Mouse (Mus musculus): ENCODE data around the gene Grb10.

The Grb10 gene

DNA sequence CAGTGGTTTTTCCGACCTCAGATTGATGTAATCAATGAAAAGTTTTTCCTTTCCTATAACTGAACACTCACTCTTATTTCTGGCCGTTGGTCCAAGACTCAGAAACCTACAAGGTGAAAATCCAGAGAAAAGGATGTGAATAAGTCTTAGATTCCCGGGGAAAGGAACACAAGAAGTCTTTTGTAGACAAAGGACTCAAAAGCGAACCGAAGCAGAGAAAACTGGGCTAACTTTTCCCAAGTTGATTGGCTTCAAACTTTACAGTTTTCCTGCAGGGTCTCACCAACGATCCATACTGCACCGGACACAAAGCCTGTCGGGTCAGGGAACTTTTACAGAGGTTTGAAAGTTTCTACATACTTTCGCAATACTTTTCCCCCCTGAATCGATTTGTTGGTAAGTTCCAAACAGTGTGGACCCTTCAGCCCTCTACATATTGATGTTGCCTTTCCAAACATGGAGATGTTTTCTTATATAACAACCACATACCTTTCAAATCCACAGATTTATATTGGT lies at the start of gene Grb10:
Gene Grb10, minus strand, starts transcription at position 214 of the 516 bp plus-strand sequence.
- DNase-seq (ENCODE audit: low spot score) = no peak

DNA sequence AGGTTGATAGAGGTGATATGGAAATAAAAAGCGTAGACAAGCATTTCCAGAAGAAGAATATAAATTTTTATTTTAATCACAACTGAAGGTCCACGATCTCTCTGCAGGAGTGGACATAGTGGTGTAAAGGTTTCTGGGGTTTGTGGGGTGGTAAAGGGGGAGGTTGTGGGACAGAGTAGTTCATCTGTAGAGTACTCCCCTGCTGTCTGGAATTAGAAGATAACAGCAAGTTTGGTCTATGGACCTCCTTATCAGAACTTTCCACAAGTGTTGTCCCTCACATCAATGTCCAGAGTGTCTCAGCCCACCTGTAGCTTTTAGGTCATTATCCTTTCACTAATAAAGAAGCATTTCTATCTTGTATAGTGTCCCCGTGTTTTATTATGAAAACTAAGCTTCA lies 43.2 kb upstream of the Grb10 start:
- no peak for DNase-seq (ENCODE audit: low spot score)

DNA sequence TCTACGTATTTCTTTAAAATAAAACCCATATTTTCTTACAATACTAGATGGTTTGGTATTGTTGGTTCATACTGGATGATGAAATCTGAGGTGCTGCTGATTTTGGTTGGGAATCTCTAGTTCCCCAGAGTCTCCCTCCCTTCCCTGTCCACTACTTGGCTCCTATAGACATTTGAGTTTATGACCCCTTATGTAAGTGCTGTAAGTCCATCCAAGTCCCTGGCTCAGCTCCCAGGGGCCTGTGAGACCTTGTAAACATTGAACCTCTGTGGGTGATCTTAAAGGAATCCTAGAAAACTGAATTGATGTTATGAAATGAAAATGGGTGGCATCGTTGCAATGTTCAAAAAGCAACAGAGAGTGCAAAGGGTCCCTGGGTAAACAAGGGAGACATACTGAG lies 40.7 kb upstream of the Grb10 start:
- DNase-seq (ENCODE audit: low spot score) = no peak

GRCm38 (mm10) chr11:12075449-12075848 lies 37.0 kb upstream of the Grb10 start:
- no peak for DNase-seq (ENCODE audit: low spot score)

DNA sequence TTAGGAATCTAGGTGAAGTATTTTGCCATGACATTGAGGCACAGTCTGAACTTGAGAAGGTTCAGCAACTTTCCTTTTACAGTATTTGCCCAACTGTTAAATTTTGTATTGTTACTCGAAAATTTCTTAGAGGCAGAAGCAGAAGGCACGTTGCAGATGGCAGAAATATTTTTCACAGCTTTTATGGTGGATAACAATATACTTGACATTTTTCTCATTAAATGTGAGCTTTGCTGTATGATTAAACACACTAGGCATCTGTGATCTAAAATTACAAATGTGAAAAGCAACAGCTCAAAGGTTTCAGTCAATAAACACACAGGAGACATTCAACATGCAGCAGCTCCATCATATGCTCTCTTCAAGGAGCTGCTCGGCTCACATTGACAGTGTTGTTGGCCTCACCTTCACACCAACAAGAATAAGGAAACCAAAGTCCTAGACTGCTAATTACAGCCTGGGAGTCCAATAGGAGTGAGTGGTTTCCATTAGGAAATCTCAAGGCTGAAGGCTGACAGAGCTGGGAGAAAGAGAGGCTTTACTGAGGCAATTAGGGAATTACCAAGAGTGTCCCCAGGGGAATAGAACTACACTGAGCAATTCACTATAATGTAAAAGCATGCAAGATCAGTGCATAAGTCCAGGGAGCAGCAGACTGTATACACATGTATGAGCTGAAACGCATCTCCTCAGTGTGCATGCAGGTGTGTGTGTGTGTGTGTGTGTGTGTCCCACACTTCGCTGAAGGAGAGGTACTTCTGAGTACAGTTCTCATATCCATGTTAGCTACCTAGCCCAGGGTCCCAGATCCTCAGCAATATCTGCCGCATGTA lies 35.1 kb upstream of the Grb10 start:
- DNase-seq (ENCODE audit: low spot score) = no peak

DNA sequence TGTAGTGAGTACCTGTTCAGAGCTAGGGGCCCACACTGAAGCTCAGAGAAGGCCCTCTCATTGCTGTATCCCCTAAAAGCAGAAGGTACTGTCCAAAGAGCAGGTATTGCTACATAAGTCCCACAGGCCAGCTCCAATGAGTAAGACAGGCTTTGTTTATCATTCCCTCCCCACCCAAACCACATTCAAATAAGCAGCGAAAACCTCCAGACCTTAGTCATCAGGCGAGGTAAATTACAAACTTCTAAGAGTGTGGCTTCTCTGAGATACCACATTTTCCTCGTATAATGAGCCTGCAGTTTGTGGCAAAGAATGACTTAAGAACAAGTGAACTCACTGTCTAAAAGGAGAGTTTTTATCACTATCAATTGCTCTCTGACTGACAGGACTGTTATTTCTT lies 33.8 kb upstream of the Grb10 start:
- no peak for DNase-seq (ENCODE audit: low spot score)

DNA sequence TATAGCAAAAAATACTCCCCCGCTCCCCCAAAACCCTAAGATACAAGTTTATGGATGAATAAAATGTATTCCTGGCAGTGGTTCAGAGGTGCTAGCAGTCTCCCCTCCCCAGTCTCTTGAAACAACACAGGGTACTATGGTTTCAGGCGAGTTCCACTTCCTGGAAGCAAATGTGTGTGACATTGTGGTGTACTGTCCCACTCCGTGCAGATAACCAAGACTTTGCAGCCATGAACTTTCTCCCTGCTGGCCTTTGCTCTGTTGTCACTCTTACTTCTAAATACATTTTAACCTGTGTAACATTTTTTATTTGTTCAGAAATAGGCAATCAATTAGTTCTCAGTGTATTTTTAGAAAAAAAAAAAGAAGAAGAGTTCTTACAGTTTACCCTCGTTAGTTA lies 20.5 kb upstream of the Grb10 start:
- no peak for DNase-seq (ENCODE audit: low spot score)

- no peak for DNase-seq (ENCODE audit: low spot score)
Observed at GRCm38 (mm10) chr11:12048547-12049327, 10.3 kb upstream of the Grb10 start.

GRCm38 (mm10) chr11:12048135-12048534 lies 9.7 kb upstream of the Grb10 start:
- DNase-seq (ENCODE audit: low spot score) = no peak

- no peak for DNase-seq (ENCODE audit: low spot score)
Observed at GRCm38 (mm10) chr11:12044245-12044644, 5.8 kb upstream of the Grb10 start.

- no peak for DNase-seq (ENCODE audit: low spot score)
Observed at GRCm38 (mm10) chr11:12041787-12042186, 3.3 kb upstream of the Grb10 start.

GRCm38 (mm10) chr11:12041379-12041778 lies 2.9 kb upstream of the Grb10 start:
- DNase-seq (ENCODE audit: low spot score) = no peak

DNA sequence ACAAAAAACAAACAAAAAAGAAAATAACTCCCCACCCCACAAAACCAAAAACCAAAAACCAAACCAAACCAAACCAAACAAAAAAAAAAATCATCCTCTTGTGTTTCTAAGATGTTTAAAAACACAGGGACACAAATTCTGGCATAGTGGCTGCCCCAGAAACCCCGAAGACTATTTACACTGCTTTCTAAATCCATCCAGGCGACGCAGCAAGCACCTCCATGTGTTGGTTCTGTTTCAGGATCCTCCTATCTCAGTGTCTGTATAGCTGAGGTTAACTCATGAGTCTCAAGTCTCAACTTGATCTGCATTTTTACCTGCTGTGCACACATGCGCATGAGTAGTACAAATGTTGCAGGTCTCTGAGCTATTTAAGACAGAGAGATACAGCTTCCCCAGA lies 1.9 kb upstream of the Grb10 start:
- no peak for DNase-seq (ENCODE audit: low spot score)

- no peak for DNase-seq (ENCODE audit: low spot score)
Observed at GRCm38 (mm10) chr11:12039748-12040147, 1.3 kb upstream of the Grb10 start.

DNA sequence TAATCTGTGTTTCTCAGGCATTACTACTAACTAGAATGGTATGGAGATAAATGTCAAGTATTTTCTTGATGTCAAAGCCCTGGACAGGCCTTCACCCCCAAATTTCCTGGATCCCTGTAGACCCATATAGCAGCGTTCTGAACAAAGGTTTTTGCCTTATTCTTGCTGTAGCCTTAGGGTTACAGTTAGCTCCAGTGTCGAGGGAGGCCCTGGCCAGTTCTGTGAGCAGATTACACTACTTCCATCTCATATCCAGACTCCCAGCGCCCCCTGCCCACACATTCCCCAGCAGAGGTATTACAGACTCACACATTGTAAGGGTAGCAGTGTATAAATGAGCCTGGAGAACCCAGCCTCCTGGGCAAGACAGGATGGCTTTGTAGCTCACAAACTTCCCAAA lies 615 bp upstream of the Grb10 start:
- DNase-seq (ENCODE audit: low spot score) = no peak

GRCm38 (mm10) chr11:12037689-12038469 lies 604 bp downstream of the Grb10 start:
- no peak for DNase-seq (ENCODE audit: low spot score)

GRCm38 (mm10) chr11:12037075-12037686 lies 1.3 kb downstream of the Grb10 start:
- DNase-seq (ENCODE audit: low spot score) = peak; percentile 31

DNA sequence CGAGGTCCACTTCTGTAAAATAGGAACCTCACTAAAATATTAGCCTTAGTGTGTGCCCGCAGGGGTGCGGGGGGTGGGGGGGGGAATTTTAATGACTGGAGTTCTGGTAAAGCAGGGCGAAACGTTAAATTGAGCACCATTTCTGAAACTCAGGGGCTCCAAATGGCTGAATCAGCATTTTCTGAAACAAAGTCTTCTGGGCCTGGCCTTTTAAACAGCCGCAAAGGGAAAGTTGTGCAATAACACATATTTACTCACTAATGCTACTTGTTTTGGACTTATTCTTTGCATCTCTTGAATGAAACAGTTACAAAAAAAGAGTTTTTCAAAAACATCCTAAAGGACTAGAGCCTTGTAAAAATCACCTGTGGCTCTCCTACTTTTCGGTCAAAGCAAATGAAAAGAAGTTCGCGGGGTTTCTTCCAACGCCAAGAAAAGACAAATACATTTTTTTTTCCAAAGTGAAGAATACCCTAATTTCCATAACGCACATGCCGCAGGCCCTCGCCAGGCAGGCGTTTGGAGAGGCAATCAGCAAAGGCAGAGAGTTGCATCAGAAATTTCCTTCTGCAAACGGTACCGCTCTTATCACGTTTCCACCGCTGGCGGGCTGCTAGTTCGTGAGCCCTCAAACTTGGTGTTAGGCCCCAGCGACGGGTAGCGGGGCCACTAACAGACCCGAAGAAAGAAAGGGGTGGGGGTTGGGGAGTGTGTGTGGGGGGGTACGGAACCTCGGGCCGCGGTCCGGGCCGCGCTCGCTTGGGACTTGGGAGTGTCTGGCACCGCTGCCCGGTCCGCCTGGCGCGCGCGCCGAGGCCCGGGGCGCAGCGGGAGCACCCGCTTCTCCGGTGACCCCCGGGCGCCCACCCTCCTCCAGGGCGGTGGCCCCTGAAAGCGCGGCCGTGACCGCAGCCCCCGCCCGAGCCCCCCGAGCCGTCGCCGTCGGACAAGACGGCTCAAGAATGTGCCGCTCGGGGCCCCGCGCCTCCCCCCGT lies 2.3 kb downstream of the Grb10 start:
- DNase-seq (ENCODE audit: low spot score) = no peak

DNA sequence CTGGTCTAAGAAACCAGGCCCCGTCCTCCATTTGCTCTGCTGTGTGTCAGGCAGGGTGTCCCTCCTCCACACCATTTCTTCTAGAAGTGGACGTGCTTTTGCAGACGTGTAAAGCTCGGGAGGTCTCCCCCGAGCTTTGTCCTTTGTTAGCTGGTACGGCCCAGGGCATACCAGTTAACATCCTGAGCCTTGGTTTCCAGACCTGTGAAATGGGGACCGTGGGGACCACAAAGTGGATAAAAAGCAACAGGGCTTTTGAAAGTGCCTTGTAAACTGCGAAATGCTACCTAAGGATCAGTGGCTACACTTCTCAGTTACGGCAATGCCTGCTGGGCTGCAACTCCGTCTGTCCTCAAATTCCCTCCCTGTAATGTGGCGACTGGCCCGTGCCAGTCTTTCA lies 3.2 kb downstream of the Grb10 start:
- no peak for DNase-seq (ENCODE audit: low spot score)

- no peak for DNase-seq (ENCODE audit: low spot score)
Observed at GRCm38 (mm10) chr11:12034781-12035180, 3.7 kb downstream of the Grb10 start.

DNA sequence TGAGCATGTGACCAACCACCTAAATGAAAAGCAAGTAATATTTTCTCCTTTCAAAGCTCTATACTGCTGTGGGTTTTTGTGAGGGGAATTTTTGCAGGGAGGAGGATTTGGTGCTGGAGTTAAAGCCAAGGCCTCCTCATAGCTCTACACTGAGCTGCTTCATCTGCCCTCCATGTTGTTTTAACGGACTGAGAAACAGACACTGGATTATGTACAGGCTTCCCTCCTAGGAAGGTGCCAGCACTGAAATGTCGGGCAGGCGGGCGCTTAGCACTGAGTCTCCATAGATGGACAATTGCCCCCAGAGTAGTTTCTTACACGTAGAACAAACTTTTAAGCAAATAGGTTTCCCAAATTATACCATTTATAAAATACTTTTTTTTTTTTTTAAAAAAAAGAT lies 4.1 kb downstream of the Grb10 start:
- no peak for DNase-seq (ENCODE audit: low spot score)
